Mouse (Mus musculus) ES-Bruce4 (cell line): Measurements from ENCODE around the gene Rag1. TPM values are rescaled to one million over a fixed set of nuclear protein-coding genes. Genes with fewer than 3 reads are reported as not detected.

Experiments
- H3K27ac ChIP-seq: 2 replicates; pipeline ENCODE4 v1.5.1; 2012; ENCODE audit warnings: low read length, inconsistent platforms; ENCODE audit not compliant: insufficient read depth
- H3K27me3 ChIP-seq: 2 replicates; pipeline ENCODE4 v1.6.1; 2012; ENCODE audit warnings: mild to moderate bottlenecking, low read length, inconsistent platforms; ENCODE audit not compliant: control insufficient read depth, poor library complexity, insufficient read depth, severe bottlenecking
- H3K36me3 ChIP-seq: 2 replicates; pipeline ENCODE4 v1.6.1; 2012; ENCODE audit warnings: inconsistent platforms, mild to moderate bottlenecking, low read length, moderate library complexity; ENCODE audit not compliant: control insufficient read depth, poor library complexity, insufficient read depth, severe bottlenecking
- H3K4me1 ChIP-seq: one replicate; pipeline ENCODE4 v1.8.1; 2011; ENCODE audit warnings: low read length; ENCODE audit not compliant: control insufficient read depth, insufficient read depth
- H3K4me3 ChIP-seq: 2 replicates; pipeline ENCODE4 v1.5.1; 2011; ENCODE audit warnings: low read depth, mild to moderate bottlenecking, low read length
- H3K9ac ChIP-seq: 2 replicates; pipeline ENCODE4 v1.6.1; 2012; ENCODE audit warnings: low read depth, mild to moderate bottlenecking, inconsistent platforms; ENCODE audit not compliant: poor library complexity, severe bottlenecking
- H3K9me3 ChIP-seq: replicated peaks from 2 replicates; pipeline ENCODE4 v1.6.1; 2012; ENCODE audit warnings: mild to moderate bottlenecking, low read length, inconsistent platforms; ENCODE audit not compliant: control insufficient read depth, poor library complexity, insufficient read depth, severe bottlenecking
- CTCF ChIP-seq: IDR thresholded peaks from one replicate; pipeline ENCODE4 v1.8.1; 2011; ENCODE audit warnings: low read depth, low read length
- EP300 ChIP-seq: IDR thresholded peaks from 2 replicates; pipeline ENCODE4 v1.6.1; 2011; ENCODE audit warnings: low read depth, low read length; ENCODE audit not compliant: insufficient read depth
- POLR2A ChIP-seq: IDR thresholded peaks from one replicate; pipeline ENCODE4 v1.8.1; 2011; ENCODE audit warnings: low read length; ENCODE audit not compliant: insufficient read depth
- polyA plus RNA-seq: library from polyadenylated mRNA; stranded (reverse); fragments of >200 nt; gene quantifications from 2 replicates; pipeline ENCODE4 v1.2.4, GENCODE M21; 2011; ENCODE audit warnings: low read depth; ENCODE audit not compliant: missing spikeins, insufficient read depth, insufficient read length

The Rag1 gene
- polyA plus RNA-seq = not detected in 2 replicates

DNA sequence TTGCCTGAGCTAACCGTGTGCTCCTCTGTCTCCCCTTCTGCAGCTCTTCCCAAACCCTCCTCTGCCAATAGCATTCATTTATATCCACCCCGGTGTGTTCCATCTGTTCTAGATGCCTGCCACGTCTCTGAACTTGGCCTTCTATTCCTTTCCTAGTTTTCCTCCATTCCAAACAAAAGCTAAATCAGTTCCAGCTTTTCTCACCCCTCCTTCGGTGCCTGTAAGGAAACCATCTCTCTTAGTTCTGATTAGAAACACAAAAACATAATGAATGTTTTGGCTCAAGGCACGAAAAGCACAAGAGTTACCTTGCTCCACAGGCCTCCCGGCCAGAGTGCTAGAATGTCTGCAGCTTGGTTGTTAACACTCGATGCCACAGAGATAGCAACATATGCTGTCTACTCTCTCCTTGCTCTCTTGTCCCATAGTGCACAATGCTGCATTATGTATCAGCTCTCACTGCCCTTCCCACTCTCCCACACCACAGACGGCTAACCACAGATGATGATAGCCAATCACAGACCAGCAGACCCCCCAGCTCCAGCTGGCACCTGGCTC is at the start of gene Rag1, which contains the start of gene B230118H07Rik:
Gene Rag1, minus strand, starts transcription at position 388 of the 558 bp plus-strand sequence.
Gene B230118H07Rik, minus strand, starts transcription at position 419 of the 558 bp plus-strand sequence.
- H3K4me1 ChIP-seq = no peaks in the 10 kb centered on the region
- H3K9ac ChIP-seq = no peak within 1 kb of the TSS
- H3K4me3 ChIP-seq = no peak within 1 kb of the TSS
- no peaks in the 10 kb centered on the region for H3K36me3 ChIP-seq
- H3K27ac ChIP-seq = no peak within 1 kb of the TSS
- no peaks in the 10 kb centered on the region for H3K9me3 ChIP-seq
- H3K27me3 ChIP-seq = no peaks in the 10 kb centered on the region
- TF ChIP-seq CTCF (no peak), POLR2A (no peak), EP300 (no peak)

DNA sequence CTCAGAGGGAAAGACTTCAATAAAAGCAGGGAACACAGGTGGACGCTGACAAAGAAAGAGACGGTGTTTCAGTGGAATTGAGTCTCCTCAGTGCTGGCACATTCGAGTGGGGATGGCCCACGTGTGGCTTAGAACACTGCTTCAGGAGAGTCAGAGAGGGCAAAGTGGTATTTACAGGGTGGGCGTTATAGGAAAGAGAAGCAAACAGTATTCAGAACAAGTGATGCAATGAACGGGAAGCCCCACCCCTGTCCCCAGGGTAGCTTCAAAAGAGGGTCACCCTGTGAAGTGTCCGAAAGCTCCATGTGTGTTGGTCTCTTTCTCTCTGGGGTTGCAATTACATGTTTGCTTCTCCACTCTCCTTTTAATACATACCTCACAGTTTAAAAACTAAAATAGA is 46.3 kb upstream of the Rag1 start:
- TF ChIP-seq CTCF = no peak
- Histone ChIP-seq H3K4me3 (no peak overlapping the region), H3K9me3 (no peaks in the 10 kb centered on the region), H3K27me3 (no peaks in the 10 kb centered on the region), H3K4me1 (no peaks in the 10 kb centered on the region), H3K27ac (no peak overlapping the region), H3K9ac (no peak overlapping the region), H3K36me3 (peaks cover 17% of the 10 kb centered on the region)

DNA sequence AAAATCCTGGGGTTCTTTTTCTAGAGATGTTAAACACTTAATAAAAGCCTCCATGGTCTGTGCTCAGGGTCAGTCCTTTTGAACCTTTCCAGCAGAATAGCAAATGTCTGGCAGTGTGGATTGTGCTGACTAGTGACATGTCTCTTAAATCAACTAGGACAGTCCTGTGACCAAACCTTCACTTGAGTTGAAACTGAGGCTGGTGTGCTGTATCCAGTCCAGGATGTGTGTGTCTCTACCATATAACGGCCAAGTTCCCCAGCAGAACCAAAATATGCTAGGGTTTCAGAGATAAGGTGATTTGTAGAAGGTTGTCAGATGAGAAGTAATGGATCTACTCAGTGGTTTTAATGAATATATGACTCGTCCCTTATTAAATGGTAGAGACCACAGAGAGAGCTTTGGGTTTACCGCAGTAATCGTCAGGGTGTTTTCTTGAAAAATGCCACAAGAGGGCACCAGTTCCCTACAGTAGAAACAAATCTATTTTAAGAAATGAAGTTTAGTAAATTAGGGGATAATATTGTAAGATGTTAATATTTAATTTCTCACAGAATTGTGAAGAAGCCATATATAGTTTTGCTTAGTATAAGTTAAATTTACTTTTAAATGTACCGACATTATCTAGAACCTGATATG is 44.4 kb upstream of the Rag1 start:
- H3K4me3 ChIP-seq = no peak overlapping the region
- no peak for TF ChIP-seq POLR2A
- TF ChIP-seq CTCF = no peak
- TF ChIP-seq EP300 = no peak
- H3K27me3 ChIP-seq = no peaks in the 10 kb centered on the region
- H3K9ac ChIP-seq = no peak overlapping the region
- no peaks in the 10 kb centered on the region for H3K9me3 ChIP-seq
- no peak overlapping the region for H3K27ac ChIP-seq
- no peaks in the 10 kb centered on the region for H3K4me1 ChIP-seq
- peaks cover 17% of the 10 kb centered on the region for H3K36me3 ChIP-seq

GRCm38 (mm10) chr2:101693043-101693442 is 43.7 kb upstream of the Rag1 start:
- TF ChIP-seq EP300 = no peak
- no peak for TF ChIP-seq CTCF
- no peak for TF ChIP-seq POLR2A
- no peaks in the 10 kb centered on the region for H3K27me3 ChIP-seq
- peaks cover 17% of the 10 kb centered on the region for H3K36me3 ChIP-seq

GRCm38 (mm10) chr2:101690252-101690827 is 41.0 kb upstream of the Rag1 start:
- no peaks in the 10 kb centered on the region for H3K9me3 ChIP-seq
- no peak for TF ChIP-seq EP300
- TF ChIP-seq CTCF = no peak
- TF ChIP-seq POLR2A = no peak
- H3K4me1 ChIP-seq = no peaks in the 10 kb centered on the region

More at GRCm38 (mm10) chr2:101693043-101693442, 43.7 kb upstream of the Rag1 start:
- no peak overlapping the region for H3K9ac ChIP-seq
- no peak overlapping the region for H3K4me3 ChIP-seq
- H3K9me3 ChIP-seq = no peaks in the 10 kb centered on the region
- H3K4me1 ChIP-seq = no peaks in the 10 kb centered on the region
- H3K27ac ChIP-seq = no peak overlapping the region

GRCm38 (mm10) chr2:101688011-101688410 is 38.7 kb upstream of the Rag1 start:
- no peaks in the 10 kb centered on the region for H3K4me1 ChIP-seq
- H3K9ac ChIP-seq = no peak overlapping the region
- H3K4me3 ChIP-seq = no peak overlapping the region
- no peak for TF ChIP-seq POLR2A
- TF ChIP-seq EP300 = no peak
- no peak for TF ChIP-seq CTCF
- H3K27ac ChIP-seq = no peak overlapping the region
- H3K36me3 ChIP-seq = peaks cover 4% of the 10 kb centered on the region
- H3K9me3 ChIP-seq = no peaks in the 10 kb centered on the region
- H3K27me3 ChIP-seq = no peaks in the 10 kb centered on the region

More at GRCm38 (mm10) chr2:101690252-101690827, 41.0 kb upstream of the Rag1 start:
- Histone ChIP-seq H3K4me3 (no peak overlapping the region), H3K36me3 (peaks cover 6% of the 10 kb centered on the region), H3K9ac (no peak overlapping the region), H3K27me3 (no peaks in the 10 kb centered on the region), H3K27ac (no peak overlapping the region)
